Mouse (Mus musculus) hindbrain, embryonic 12.5 days (tissue): ENCODE results near the gene Meis3. TPM values are rescaled to one million over a fixed set of nuclear protein-coding genes. Genes with fewer than 3 reads are reported as not detected.

Experiments
- ATAC-seq: fragments of 200-750 bp; cut with Nextera tagmentation; 2 replicates; pipeline ENCODE4 v1.8.0; 2017; ENCODE audit warnings: moderate TSS enrichment; ENCODE audit not compliant: low FRiP score
- H3K27ac ChIP-seq: fragments of 300-500 bp; sonication (generic); 2 replicates; pipeline ENCODE4 v1.5.1; 2016; ENCODE audit warnings: mild to moderate bottlenecking
- H3K27me3 ChIP-seq: fragments of 300-500 bp; sonication (generic); 2 replicates; pipeline ENCODE4 v1.6.1; 2016; ENCODE audit warnings: mild to moderate bottlenecking
- H3K36me3 ChIP-seq: fragments of 300-500 bp; sonication (generic); 2 replicates; pipeline ENCODE4 v1.6.1; 2016; ENCODE audit warnings: mild to moderate bottlenecking
- H3K4me1 ChIP-seq: fragments of 300-500 bp; sonication (generic); 2 replicates; pipeline ENCODE4 v1.6.1; 2016
- H3K4me2 ChIP-seq: fragments of 300-500 bp; sonication (generic); replicated peaks from 2 replicates; pipeline ENCODE4 v1.6.1; 2016; ENCODE audit warnings: mild to moderate bottlenecking
- H3K4me3 ChIP-seq: fragments of 300-500 bp; sonication (generic); 2 replicates; pipeline ENCODE4 v1.5.1; 2016; ENCODE audit warnings: mild to moderate bottlenecking
- H3K9ac ChIP-seq: fragments of 300-500 bp; sonication (generic); 2 replicates; pipeline ENCODE4 v1.6.1; 2016; ENCODE audit warnings: mild to moderate bottlenecking, moderate library complexity
- H3K9me3 ChIP-seq: fragments of 300-500 bp; sonication (generic); replicated peaks from 2 replicates; pipeline ENCODE4 v1.6.1; 2016; ENCODE audit warnings: mild to moderate bottlenecking
- WGBS: fragments of 180-500 bp; shearing (Covaris S2); methylation state at CpG from one replicate; pipeline ENCODE4 v1.1.7; 2016; 5-methylcytosine and 5-hydroxymethylcytosine counted together
- polyA plus RNA-seq: library from polyadenylated mRNA; unstranded; fragments of >200 nt; fragmentation: Nextera tagmentation; extraction: Ambion mirVana; gene quantifications from 2 replicates; pipeline ENCODE4 v1.2.1, GENCODE M21; 2016

The Meis3 gene
- polyA plus RNA-seq, 1 experiment from 2014 or later, result 136 TPM

- Histone ChIP-seq H3K27me3 (peaks cover 6% of the 10 kb centered on the region), H3K4me2 (no peak overlapping the region), H3K9me3 (no peaks in the 10 kb centered on the region), H3K4me3 (no peak overlapping the region), H3K27ac (peak overlapping the region; percentile 49), H3K9ac (no peak overlapping the region), H3K36me3 (peaks cover 23% of the 10 kb centered on the region), H3K4me1 (peaks cover 10% of the 10 kb centered on the region)
- ATAC-seq, result 0 out of 2 replicates have a peak, but pooled peaks have one; percentile 41
- 33% methylated on average over 27 of the region's 27 CpGs for WGBS
Measured at GRCm38 (mm10) chr7:16146489-16147410, 28.1 kb upstream of the Meis3 start.

GRCm38 (mm10) chr7:16147643-16148042 lies 27.2 kb upstream of the Meis3 start:
- Histone ChIP-seq H3K9ac (no peak overlapping the region), H3K27me3 (peaks cover 6% of the 10 kb centered on the region), H3K27ac (0 out of 2 replicates have a peak overlapping the region, but pooled peaks have one; percentile 1), H3K4me1 (peaks cover 10% of the 10 kb centered on the region), H3K4me2 (no peak overlapping the region), H3K9me3 (no peaks in the 10 kb centered on the region), H3K4me3 (no peak overlapping the region), H3K36me3 (peaks cover 21% of the 10 kb centered on the region)
- WGBS, result 14% methylated on average over 15 of the region's 15 CpGs
- ATAC-seq, result no peak

GRCm38 (mm10) chr7:16149241-16149640 lies 25.6 kb upstream of the Meis3 start:
- H3K4me2 ChIP-seq, result no peak overlapping the region
- H3K27me3 ChIP-seq, result peaks cover 6% of the 10 kb centered on the region
- H3K9me3 ChIP-seq, result no peaks in the 10 kb centered on the region
- no peak overlapping the region for H3K4me3 ChIP-seq
- WGBS, result 57% methylated on average over 5 of the region's 5 CpGs
- peaks cover 10% of the 10 kb centered on the region for H3K4me1 ChIP-seq
- H3K27ac ChIP-seq, result no peak overlapping the region
- no peak for ATAC-seq
- H3K9ac ChIP-seq, result 0 out of 2 replicates have a peak overlapping the region, but pooled peaks have one; percentile 33
- H3K36me3 ChIP-seq, result peaks cover 17% of the 10 kb centered on the region

- H3K36me3 ChIP-seq, result peaks cover 11% of the 10 kb centered on the region
- H3K4me3 ChIP-seq, result no peak overlapping the region
- peaks cover 6% of the 10 kb centered on the region; the same call in 1 of the 2 replicates for H3K27me3 ChIP-seq
- H3K9ac ChIP-seq, result no peak overlapping the region
- no peak for ATAC-seq
- no peak overlapping the region for H3K27ac ChIP-seq
- no peaks in the 10 kb centered on the region for H3K9me3 ChIP-seq
- WGBS, result 71% methylated on average over 9 of the region's 9 CpGs
- no peak overlapping the region for H3K4me2 ChIP-seq
- peaks cover 10% of the 10 kb centered on the region for H3K4me1 ChIP-seq
Measured at GRCm38 (mm10) chr7:16150191-16151145, 24.4 kb upstream of the Meis3 start.

- peak; percentile 86 for ATAC-seq
- no peak overlapping the region for H3K9ac ChIP-seq
- WGBS, result 14% methylated on average over 10 of the region's 10 CpGs
- H3K27ac ChIP-seq, result no peak overlapping the region
- no peak overlapping the region for H3K4me2 ChIP-seq
- H3K4me1 ChIP-seq, result peaks cover under 1% of the 10 kb centered on the region
- H3K9me3 ChIP-seq, result no peaks in the 10 kb centered on the region
- H3K36me3 ChIP-seq, result peaks cover 20% of the 10 kb centered on the region
- no peak overlapping the region for H3K4me3 ChIP-seq
- peaks cover 7% of the 10 kb centered on the region for H3K27me3 ChIP-seq
Measured at GRCm38 (mm10) chr7:16153522-16153921, 21.4 kb upstream of the Meis3 start.

GRCm38 (mm10) chr7:16155132-16155872 lies 19.6 kb upstream of the Meis3 start:
- peaks cover 19% of the 10 kb centered on the region for H3K27me3 ChIP-seq
- H3K9me3 ChIP-seq, result no peaks in the 10 kb centered on the region
- ATAC-seq, result no peak
- H3K36me3 ChIP-seq, result peaks cover 20% of the 10 kb centered on the region
- no peak overlapping the region for H3K4me2 ChIP-seq
- 78% methylated on average over 9 of the region's 9 CpGs for WGBS
- no peak overlapping the region for H3K4me3 ChIP-seq
- H3K9ac ChIP-seq, result no peak overlapping the region
- H3K4me1 ChIP-seq, result peaks cover 6% of the 10 kb centered on the region
- H3K27ac ChIP-seq, result no peak overlapping the region

GRCm38 (mm10) chr7:16156105-16156714 lies 18.7 kb upstream of the Meis3 start:
- ATAC-seq, result no peak
- WGBS, result 87% methylated on average over 8 of the region's 8 CpGs
- no peak overlapping the region for H3K4me3 ChIP-seq
- no peak overlapping the region for H3K9ac ChIP-seq
- no peak overlapping the region for H3K4me2 ChIP-seq
- peaks cover 19% of the 10 kb centered on the region for H3K27me3 ChIP-seq
- peaks cover 6% of the 10 kb centered on the region for H3K4me1 ChIP-seq
- H3K9me3 ChIP-seq, result no peaks in the 10 kb centered on the region
- H3K27ac ChIP-seq, result no peak overlapping the region
- H3K36me3 ChIP-seq, result peaks cover 20% of the 10 kb centered on the region

GRCm38 (mm10) chr7:16158735-16159134 lies 16.2 kb upstream of the Meis3 start:
- Histone ChIP-seq H3K4me2 (peak overlapping the region; percentile 31), H3K9me3 (no peaks in the 10 kb centered on the region), H3K4me3 (no peak overlapping the region; the same call in 1 of the 2 replicates), H3K9ac (0 out of 2 replicates have a peak overlapping the region, but pooled peaks have one; percentile 15), H3K4me1 (peaks cover 6% of the 10 kb centered on the region; the same call in 1 of the 2 replicates), H3K27ac (no peak overlapping the region), H3K27me3 (peaks cover 19% of the 10 kb centered on the region), H3K36me3 (peaks cover 14% of the 10 kb centered on the region; the same call in 1 of the 2 replicates)
- 10% methylated on average over 38 of the region's 39 CpGs for WGBS
- ATAC-seq, result 0 out of 2 replicates have a peak, but pooled peaks have one; percentile 35

- no peak overlapping the region for H3K4me2 ChIP-seq
- H3K27me3 ChIP-seq, result peaks cover 19% of the 10 kb centered on the region
- no peaks in the 10 kb centered on the region for H3K9me3 ChIP-seq
- no peak overlapping the region for H3K4me3 ChIP-seq
- no peak overlapping the region for H3K27ac ChIP-seq
- peaks cover 6% of the 10 kb centered on the region; the same call in 1 of the 2 replicates for H3K4me1 ChIP-seq
- 83% methylated on average over 3 of the region's 3 CpGs for WGBS
- H3K9ac ChIP-seq, result no peak overlapping the region
- no peak for ATAC-seq
- H3K36me3 ChIP-seq, result peaks cover 9% of the 10 kb centered on the region; the same call in 1 of the 2 replicates
Measured at GRCm38 (mm10) chr7:16160702-16161101, 14.2 kb upstream of the Meis3 start.

- H3K4me2 ChIP-seq, result no peak overlapping the region
- H3K27ac ChIP-seq, result no peak overlapping the region
- H3K9ac ChIP-seq, result no peak overlapping the region
- H3K4me3 ChIP-seq, result no peak overlapping the region
- peaks cover 6% of the 10 kb centered on the region; the same call in 1 of the 2 replicates for H3K4me1 ChIP-seq
- whole genome bisulfite sequencing, result 92% methylated on average over 9 of the region's 9 CpGs
- peaks cover 19% of the 10 kb centered on the region for H3K27me3 ChIP-seq
- no peak for ATAC-seq
- peaks cover 9% of the 10 kb centered on the region; the same call in 1 of the 2 replicates for H3K36me3 ChIP-seq
- no peaks in the 10 kb centered on the region for H3K9me3 ChIP-seq
Measured at GRCm38 (mm10) chr7:16161302-16161701, 13.6 kb upstream of the Meis3 start.

GRCm38 (mm10) chr7:16162036-16162435 lies 12.9 kb upstream of the Meis3 start:
- Histone ChIP-seq H3K9ac (no peak overlapping the region), H3K36me3 (peaks cover 5% of the 10 kb centered on the region; the same call in 1 of the 2 replicates), H3K27me3 (peaks cover 19% of the 10 kb centered on the region), H3K27ac (no peak overlapping the region), H3K4me3 (no peak overlapping the region), H3K4me1 (peaks cover 6% of the 10 kb centered on the region; the same call in 1 of the 2 replicates), H3K4me2 (no peak overlapping the region), H3K9me3 (no peaks in the 10 kb centered on the region)
- WGBS, result 83% methylated on average over 7 of the region's 7 CpGs
- ATAC-seq, result 0 out of 2 replicates have a peak, but pooled peaks have one; percentile 8
